In the genomic region with DNA sequence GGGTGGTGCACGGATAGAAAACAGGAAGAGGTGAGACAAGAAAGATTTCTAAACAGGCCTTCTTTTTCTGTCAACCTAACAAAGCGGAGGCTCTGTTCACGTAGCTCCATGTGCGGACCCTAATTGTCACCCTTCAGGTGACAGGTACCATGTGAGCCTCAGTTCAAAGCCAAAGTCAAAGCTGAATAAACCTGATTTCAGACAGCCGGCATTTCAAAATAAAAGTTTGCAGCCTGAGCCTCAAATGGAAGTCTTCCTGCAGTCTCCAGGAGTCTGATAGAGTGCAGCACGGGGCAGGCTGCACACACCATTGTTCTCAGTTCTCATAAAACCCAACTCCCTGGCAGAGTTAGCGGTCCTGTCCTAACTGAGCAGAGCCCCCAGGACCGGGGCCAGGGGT, we compare ENCODE assay signal across 9 mouse cellular contexts.
DNase-seq lines count a peak whose midpoint lies in the region; ATAC-seq and TF ChIP-seq lines count a peak whose summit lies in the region.
"Had no signal": no experiment of that assay in that cellular context is flagged by ENCODE, and none has a peak within 500 bp of the region (broad histone marks: within the 10 kb centered on the region; RNA-seq: fewer than 3 reads in every experiment).

No protein-coding gene starts in this region.

- H3K9me3 ChIP-seq in kidney, embryonic 14.5 days (ENCODE audit: control insufficient read depth, low read length): no peaks in the 10 kb centered on the region
- no peaks in the 10 kb centered on the region for H3K9me3 ChIP-seq in embryonic facial prominence, embryonic 14.5 days (ENCODE audit: control insufficient read depth, low read length)
- no peaks in the 10 kb centered on the region for H3K9me3 ChIP-seq in hindbrain, embryonic 12.5 days (replicated peaks)
- H3K9me3 ChIP-seq in midbrain, postnatal 0 days (ENCODE audit: low read length): no peaks in the 10 kb centered on the region

- H3K36me3 ChIP-seq in kidney, embryonic 14.5 days (ENCODE audit: control insufficient read depth, insufficient read depth, low read length): no peaks in the 10 kb centered on the region
- H3K36me3 ChIP-seq in embryonic facial prominence, embryonic 14.5 days (ENCODE audit: control insufficient read depth, insufficient read depth, low read length): no peaks in the 10 kb centered on the region
- H3K36me3 ChIP-seq in hindbrain, embryonic 12.5 days: no peaks in the 10 kb centered on the region
- no peaks in the 10 kb centered on the region for H3K36me3 ChIP-seq in midbrain, postnatal 0 days (ENCODE audit: insufficient read depth, low read length)

- peaks cover 46% of the 10 kb centered on the region for H3K4me1 ChIP-seq in kidney, embryonic 14.5 days (ENCODE audit: control insufficient read depth, insufficient read depth, low read length)
- H3K4me1 ChIP-seq in embryonic facial prominence, embryonic 14.5 days (ENCODE audit: control insufficient read depth, insufficient read depth, low read length): peaks cover 64% of the 10 kb centered on the region
- H3K4me1 ChIP-seq in hindbrain, embryonic 12.5 days: peaks cover 55% of the 10 kb centered on the region
- peaks cover 28% of the 10 kb centered on the region for H3K4me1 ChIP-seq in midbrain, postnatal 0 days (ENCODE audit: insufficient read depth, low read length)

- WGBS in kidney, embryonic 14.5 days: 40% methylated on average over 8 of the region's 8 CpGs
- WGBS in embryonic facial prominence, embryonic 14.5 days: 21% methylated on average over 8 of the region's 8 CpGs
- 53% methylated on average over 8 of the region's 8 CpGs for WGBS in hindbrain, embryonic 12.5 days
- 30% methylated on average over 8 of the region's 8 CpGs for WGBS in midbrain, postnatal 0 days

- peak overlapping the region; percentile 91; the same call in 1 of the 2 replicates for H3K27ac ChIP-seq in kidney, embryonic 14.5 days (ENCODE audit: low read depth, low read length)
- peak overlapping the region; percentile 93 for H3K27ac ChIP-seq in embryonic facial prominence, embryonic 14.5 days (replicated peaks; ENCODE audit: low read depth, low read length)
- peak overlapping the region; percentile 92 for H3K27ac ChIP-seq in hindbrain, embryonic 12.5 days
- H3K27ac ChIP-seq in midbrain, postnatal 0 days (ENCODE audit: low read depth, low read length): peak overlapping the region; percentile 78

- TF ChIP-seq CTCF in midbrain, postnatal 0 days (IDR thresholded peaks at IDR 0.05): no peak

- no peak overlapping the region; the same call in 1 of the 2 replicates for H3K9ac ChIP-seq in kidney, embryonic 14.5 days (ENCODE audit: low read depth, low read length)
- no peak overlapping the region for H3K9ac ChIP-seq in embryonic facial prominence, embryonic 14.5 days (ENCODE audit: low read depth, low read length)
- H3K9ac ChIP-seq in hindbrain, embryonic 12.5 days: no peak overlapping the region
- H3K9ac ChIP-seq in midbrain, postnatal 0 days (replicated peaks; ENCODE audit: low read length, poor library complexity, severe bottlenecking): peak overlapping the region; percentile 36; the same call in 1 of the 2 replicates

- H3K4me2 ChIP-seq in kidney, embryonic 14.5 days (replicated peaks; ENCODE audit: low read depth, low read length): no peak overlapping the region
- H3K4me2 ChIP-seq in embryonic facial prominence, embryonic 14.5 days (ENCODE audit: low read depth, low read length): peak overlapping the region; percentile 21; the same call in 1 of the 2 replicates
- H3K4me2 ChIP-seq in hindbrain, embryonic 12.5 days (replicated peaks): no peak overlapping the region
- H3K4me2 ChIP-seq in midbrain, postnatal 0 days (ENCODE audit: low read depth, low read length, poor library complexity, severe bottlenecking): no peak overlapping the region

- ATAC-seq in kidney, embryonic 14.5 days (ENCODE audit: low FRiP score, low TSS enrichment): no peak
- no peak for ATAC-seq in embryonic facial prominence, embryonic 14.5 days (ENCODE audit: low read depth)
- ATAC-seq in hindbrain, embryonic 12.5 days (ENCODE audit: low FRiP score): no peak
- ATAC-seq in midbrain, postnatal 0 days (ENCODE audit: low FRiP score): no peak

- no peaks in the 10 kb centered on the region for H3K27me3 ChIP-seq in kidney, embryonic 14.5 days (ENCODE audit: control insufficient read depth, insufficient read depth, low read length)
- H3K27me3 ChIP-seq in embryonic facial prominence, embryonic 14.5 days (replicated peaks; ENCODE audit: control insufficient read depth, insufficient read depth, low read length): no peaks in the 10 kb centered on the region
- H3K27me3 ChIP-seq in hindbrain, embryonic 12.5 days: no peaks in the 10 kb centered on the region
- H3K27me3 ChIP-seq in midbrain, postnatal 0 days (ENCODE audit: insufficient read depth, low read length): no peaks in the 10 kb centered on the region

- no peak for DNase-seq in kidney, postnatal 25 days
- DNase-seq in embryonic facial prominence, embryonic 14.5 days (ENCODE audit: low spot score): peak; percentile 72
- peak; percentile 44 for DNase-seq in midbrain, postnatal 0 days (ENCODE audit: low spot score)
- no peak for DNase-seq in urinary bladder, postnatal 4 days (ENCODE audit: low spot score in 2 of 2)
- no peak for DNase-seq in T-cell, adult 2 months (ENCODE audit: low spot score)
- DNase-seq in gastrocnemius, adult 8-10 months (ENCODE audit: low spot score in 2 of 2): no peak
- DNase-seq: thymus, adult 18-20 months had no signal

- no peak overlapping the region for H3K4me3 ChIP-seq in kidney, embryonic 14.5 days (ENCODE audit: low read length)
- no peak overlapping the region for H3K4me3 ChIP-seq in embryonic facial prominence, embryonic 14.5 days (ENCODE audit: low read depth, low read length)
- no peak overlapping the region for H3K4me3 ChIP-seq in hindbrain, embryonic 12.5 days
- no peak overlapping the region for H3K4me3 ChIP-seq in midbrain, postnatal 0 days (ENCODE audit: low read depth, low read length)

Comparison
In these comparisons a context has a peak if more than half of its experiments do, and no peak if none do; other contexts are left out.
1. DNase-seq: peak in embryonic facial prominence, embryonic 14.5 days (single experiment) and midbrain, postnatal 0 days (single experiment); none in kidney, postnatal 25 days (0 of 2), urinary bladder, postnatal 4 days (0 of 2), T-cell, adult 2 months (single experiment) and gastrocnemius, adult 8-10 months (0 of 2).
2. Peak in every context shown above with its lines, with median percentiles within 50 percentile points of each other: H3K27ac ChIP-seq.